ENCODE assay signal across 28 mouse cellular contexts in the genomic region with DNA sequence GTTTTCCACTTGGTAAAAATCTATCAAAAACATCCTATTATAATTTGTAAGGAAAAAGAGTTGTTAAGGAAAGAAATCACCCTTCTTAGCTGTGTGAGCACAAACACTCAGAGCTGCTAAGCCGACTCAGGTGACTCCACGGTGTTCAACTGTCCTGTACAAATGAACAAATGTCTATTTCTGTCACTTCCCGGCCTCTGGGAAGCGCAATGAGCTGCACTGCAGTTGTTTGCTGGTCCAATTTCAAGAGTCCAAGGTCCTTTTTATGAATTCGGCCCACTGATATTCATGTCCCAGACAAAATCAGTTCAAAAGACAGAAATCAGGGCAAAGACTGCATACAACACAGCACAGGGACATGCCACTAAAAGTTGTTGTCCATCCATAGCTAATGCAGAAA. TPM values are rescaled to one million over a fixed set of nuclear protein-coding genes. Genes with fewer than 3 reads are reported as not detected.
"Had no signal": no experiment of that assay in that cellular context is flagged by ENCODE, and none has a peak within 500 bp of the region (broad histone marks: within the 10 kb centered on the region; RNA-seq: fewer than 3 reads in every experiment).

No protein-coding gene starts in this region.

RNA-seq across cellular contexts. Expression of a gene that starts 12.4 kb away (rescaled TPM):
- total RNA-seq: granulocyte monocyte progenitor cell, adult 5-6 weeks; hematopoietic stem cell, adult 5-6 weeks had no signal
- polyA plus RNA-seq: hindbrain, embryonic 11.5 days; hindbrain, embryonic 15.5 days; hindbrain, postnatal 0 days; kidney, embryonic 14.5 days; limb, embryonic 10.5 days; liver, embryonic 12.5 days had no signal

RNA-seq across cellular contexts. Expression of a gene that starts 46.3 kb away (rescaled TPM):
- total RNA-seq: gastrocnemius, adult 18-20 months; gastrocnemius, postnatal 10 days; gastrocnemius, postnatal 25 days; gastrocnemius, postnatal 4 days; granulocyte monocyte progenitor cell, adult 5-6 weeks; heart, postnatal 14 days; heart, postnatal 36 days; hematopoietic stem cell, adult 5-6 weeks; hindbrain, postnatal 0 days; layer of hippocampus, adult 2 months; layer of hippocampus, postnatal 10 days; layer of hippocampus, postnatal 25 days; left cerebral cortex, adult 2 months; left cerebral cortex, postnatal 36 days had no signal
- polyA plus RNA-seq: heart, adult 2 months; heart, embryonic 11.5 days; heart, embryonic 13.5 days; heart, embryonic 15.5 days; heart, postnatal 0 days; hindbrain, embryonic 11.5 days; hindbrain, embryonic 13.5 days; hindbrain, embryonic 15.5 days; hindbrain, postnatal 0 days; intestine, postnatal 0 days; kidney, embryonic 14.5 days; kidney, embryonic 16.5 days; limb, embryonic 10.5 days; limb, embryonic 12.5 days; liver, embryonic 12.5 days had no signal
